Mouse (Mus musculus): Measurements from ENCODE around the gene Sgsm3.

Gene Sgsm3

DNA sequence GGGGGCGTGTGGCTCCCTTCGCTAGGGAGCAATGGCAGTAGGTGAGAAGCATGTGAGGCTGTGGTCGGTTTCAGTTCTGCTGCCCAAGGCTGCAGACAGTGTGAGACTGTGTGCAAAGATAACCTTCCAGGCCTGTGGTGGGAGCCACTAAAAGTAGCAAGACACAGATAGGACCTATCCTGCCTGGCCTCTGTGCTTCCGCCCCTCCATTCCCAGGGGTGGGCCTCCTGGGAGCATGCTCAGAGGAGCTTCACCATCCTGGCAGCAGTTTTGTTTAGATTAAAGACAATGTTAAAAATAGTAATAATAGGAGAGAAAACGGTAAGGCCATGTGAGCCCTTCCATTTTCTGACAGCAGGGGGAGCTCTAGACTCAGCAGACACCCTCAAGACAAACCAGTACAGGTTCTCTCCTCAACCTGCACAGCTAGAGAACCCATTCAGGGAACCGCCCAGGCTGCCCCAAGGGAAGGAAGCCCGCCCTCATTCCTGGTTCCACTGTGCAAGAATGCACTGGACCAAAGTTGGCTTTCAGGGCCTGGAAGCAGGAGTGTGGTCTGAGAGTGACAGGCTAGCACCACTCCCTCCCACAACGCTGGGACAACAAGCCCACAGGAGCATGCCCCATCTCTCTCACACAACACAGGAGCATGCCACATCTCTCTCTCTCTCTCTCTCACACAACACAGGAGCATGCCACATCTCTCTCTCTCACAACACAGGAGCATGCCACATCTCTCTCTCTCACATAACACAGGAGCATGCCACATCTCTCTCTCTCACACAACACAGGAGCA, 50.0 kb downstream of the Sgsm3 start:
- peak; percentile 70 for DNase-seq (ENCODE audit: low spot score)

DNA sequence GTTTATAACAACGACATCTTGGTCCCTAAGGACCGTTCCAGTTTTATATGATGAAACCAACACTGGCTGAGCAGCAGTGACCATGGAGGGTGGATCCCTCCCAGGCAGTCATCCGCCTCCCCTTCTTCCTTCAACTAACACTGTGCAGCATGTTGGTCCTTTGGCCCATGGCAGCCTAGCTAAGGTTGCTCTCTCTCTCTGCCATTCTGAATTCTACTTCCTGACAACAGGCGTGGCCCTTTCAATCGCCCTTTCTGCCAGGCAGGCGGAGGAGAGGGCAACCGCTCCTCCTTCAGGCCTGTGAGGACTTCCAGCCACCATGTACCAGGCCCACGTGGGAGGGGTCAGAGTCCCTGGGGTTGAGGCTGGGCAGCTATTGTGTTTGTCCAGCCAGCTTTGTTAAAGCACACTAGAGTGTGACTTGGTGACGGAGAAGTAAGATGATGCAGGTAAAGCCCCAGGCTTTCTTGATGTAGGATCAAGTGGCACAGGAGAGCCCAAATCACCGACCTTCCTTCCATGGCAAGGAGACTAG, 53.4 kb downstream of the Sgsm3 start:
- DNase-seq (ENCODE audit: low spot score): no peak

DNA sequence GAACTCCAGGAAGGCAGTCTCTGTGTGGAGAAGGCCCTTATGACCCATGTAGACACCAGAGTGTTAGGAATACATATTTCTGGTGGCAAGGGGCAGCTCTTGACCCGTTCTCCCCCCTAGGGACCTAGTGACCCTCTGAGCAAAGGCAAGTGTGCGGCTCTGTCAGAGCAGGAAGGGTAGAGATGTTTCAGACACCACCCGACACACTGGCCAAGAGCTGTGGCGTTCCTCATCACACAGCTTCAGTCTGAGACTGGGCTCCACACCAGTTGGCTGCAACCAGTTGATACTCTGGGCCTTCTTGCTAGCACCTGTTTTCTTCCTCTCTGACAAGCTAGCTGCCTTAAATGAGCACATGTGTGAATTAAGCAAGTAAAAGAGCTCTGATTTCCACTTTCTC, 54.0 kb downstream of the Sgsm3 start:
- no peak for DNase-seq (ENCODE audit: low spot score)

DNA sequence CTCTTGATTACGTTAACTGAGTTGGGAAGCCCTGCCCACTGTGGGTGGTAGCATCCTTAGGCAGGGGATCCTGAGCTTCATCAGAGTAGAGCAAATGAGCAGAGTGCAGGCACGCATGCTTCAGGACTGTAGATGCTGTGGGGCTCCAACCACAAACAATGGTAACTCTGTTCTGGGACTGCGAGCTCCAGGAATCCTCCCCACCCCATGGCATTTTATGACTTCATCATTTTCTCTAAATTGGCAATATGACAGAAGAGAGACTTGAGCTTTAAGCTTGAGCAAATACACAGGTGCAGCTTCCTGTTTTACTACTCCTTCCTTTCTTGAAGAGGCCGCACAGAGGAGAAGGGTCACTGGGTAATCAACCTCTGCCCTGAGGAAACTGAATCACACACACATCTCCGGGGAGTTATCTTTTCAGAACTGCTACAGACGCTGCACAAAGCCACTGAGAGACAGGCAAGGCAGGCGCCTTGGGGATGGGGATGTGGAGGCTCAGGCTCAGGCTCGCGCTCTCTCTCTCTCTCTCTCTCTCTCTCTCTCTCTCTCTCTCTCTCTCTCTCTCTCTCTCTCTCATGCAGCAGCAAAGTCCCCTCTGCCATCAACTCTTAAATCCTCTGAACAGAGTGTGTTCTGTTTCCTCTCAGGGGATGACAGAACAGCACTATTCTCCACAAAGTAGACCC, 55.5 kb downstream of the Sgsm3 start:
- no peak for DNase-seq (ENCODE audit: low spot score)

DNA sequence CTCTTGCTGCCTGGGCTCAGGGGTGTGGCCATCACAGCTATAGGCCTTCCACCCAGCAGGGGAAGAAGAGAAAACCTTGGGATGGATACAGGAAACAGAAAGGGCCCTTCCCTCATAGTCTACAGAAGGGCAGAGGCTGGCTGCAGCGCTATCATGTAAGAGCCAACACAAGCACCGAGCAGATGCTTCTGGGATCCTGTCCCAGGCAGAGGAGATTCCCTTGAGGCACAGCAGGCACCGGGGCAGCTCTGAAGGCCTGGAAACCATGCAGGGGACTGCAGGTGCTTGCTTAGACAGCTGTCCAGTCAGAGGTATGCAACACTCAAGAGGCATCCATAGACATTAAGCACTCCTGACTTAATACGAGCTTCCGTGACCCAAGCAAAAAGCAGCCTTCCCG, 56.6 kb downstream of the Sgsm3 start:
- DNase-seq (ENCODE audit: low spot score): no peak

DNA sequence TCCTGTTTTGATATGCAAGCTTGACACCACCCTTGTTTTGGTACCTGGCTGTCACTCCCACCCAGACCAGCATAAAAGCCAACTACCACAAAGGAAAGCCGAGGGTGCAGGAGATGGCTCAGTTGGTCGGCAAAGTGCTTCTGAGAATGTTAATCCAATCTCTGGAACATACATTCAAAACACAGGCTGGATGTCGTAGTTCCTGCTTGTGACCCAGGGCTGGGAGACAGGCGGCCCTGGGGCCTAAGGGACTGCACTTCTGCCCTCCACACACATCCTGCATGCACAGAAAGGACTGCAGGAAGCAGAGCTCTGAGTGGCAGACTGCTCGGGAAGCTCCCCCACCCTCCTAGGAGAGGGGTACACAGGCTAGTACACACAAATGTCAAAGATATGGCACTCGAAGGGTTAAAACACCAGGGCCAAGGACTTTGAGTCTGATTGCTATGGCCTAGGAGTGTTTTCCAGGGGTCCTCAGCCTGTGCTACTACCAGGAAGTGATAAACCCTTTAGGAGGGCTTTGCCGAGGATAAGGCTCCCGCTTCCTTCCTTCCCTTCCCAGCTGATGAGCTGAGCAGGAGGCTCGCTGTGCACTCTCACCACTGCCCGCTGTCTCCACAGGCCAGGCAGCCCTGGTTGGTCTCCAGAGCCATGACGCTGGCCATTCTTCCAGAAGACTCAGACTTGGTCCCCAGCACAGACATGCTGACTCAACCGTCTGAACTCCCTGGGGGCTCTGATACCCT, 58.0 kb downstream of the Sgsm3 start:
- no peak for DNase-seq (ENCODE audit: low spot score)

DNA sequence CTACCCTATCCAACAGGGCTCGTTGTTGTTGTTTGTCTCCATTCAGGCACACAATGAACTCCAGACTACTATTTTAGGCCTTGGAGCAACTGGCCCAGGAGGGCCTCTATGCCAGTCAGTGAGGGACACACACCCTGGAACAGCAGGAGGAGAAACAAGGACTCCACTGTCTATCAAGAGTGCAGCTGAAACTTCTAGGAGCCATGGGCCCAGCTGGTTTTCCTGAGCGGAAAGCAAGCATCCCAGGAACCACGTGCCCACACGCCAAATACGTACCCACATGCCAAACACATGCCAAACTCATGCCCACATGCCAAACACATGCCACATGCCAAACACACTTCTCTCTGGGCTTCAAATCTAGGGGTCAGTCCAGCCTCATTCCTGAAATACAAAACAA, 60.9 kb downstream of the Sgsm3 start:
- DNase-seq (ENCODE audit: low spot score): no peak

DNA sequence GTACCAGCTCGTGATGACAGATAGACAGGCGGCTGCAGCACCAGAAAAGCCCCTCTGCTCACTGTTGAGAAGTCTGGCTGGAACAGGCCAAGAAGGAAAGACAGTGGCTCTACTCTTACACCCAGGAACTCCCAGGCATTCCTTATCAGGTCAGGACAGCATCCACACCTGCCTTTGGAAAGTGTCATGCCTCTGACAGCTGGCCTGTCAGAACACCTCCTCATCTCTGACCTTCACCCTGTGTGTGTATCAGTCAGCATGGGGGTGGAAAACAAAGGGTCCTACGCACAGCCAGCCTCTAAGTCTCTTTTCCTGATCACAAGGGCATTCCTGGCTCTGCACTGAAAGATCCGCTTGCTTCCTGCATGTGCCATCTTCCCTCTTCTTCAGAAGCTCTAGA, 64.2 kb downstream of the Sgsm3 start:
- no peak for DNase-seq (ENCODE audit: low spot score)

DNA sequence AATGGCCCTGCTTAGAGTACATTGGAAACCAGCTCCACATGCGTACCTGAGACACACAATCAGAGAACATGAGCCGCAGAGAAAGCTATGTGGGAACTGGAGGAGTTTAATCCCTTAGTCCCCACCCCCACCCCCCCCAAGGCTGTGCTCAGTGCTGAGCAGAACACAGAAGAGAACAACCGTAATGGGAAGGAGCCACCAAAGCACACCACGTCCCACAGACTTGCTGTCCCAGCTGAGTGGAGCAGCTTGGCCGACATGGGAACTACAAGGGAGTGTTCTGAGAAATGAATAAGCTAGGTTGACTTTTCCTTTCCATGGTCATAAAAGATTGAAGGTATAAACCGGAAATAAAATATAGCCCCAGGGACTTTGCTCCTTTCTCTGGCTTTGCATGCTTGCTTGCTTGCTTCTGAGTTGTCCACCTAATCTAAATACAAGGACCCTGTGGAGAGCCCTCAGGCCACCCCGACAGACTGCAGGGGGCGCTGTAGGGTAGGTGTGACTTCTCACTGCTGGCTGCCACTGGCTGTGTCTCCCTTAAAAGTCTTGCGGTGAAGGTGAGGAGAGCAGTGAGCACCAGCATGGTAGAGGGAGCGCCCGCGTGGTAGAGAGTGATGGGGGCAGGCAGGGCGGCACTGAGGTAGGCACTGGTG, 64.8 kb downstream of the Sgsm3 start:
- peak; percentile 17 for DNase-seq (ENCODE audit: low spot score)

DNA sequence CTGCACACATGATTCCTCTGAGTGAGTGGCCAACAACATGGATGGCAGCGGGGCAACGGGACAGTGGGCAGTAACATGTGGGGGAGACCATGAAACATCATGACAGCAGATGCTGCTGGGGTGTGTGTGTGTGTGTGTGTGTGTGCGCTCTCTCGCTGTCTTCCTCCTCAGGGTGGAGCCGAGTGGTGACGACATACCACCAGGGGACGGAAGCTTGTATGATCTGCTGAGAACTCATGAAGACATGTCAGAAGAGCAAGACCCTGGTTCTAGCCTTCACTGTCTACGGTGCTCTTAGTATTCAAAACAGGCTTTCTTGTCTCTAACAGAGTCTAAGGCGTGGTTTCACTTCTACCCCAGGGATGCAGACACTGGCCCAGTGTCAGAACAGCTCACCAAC, 66.9 kb downstream of the Sgsm3 start:
- DNase-seq (ENCODE audit: low spot score): peak; percentile 24

DNA sequence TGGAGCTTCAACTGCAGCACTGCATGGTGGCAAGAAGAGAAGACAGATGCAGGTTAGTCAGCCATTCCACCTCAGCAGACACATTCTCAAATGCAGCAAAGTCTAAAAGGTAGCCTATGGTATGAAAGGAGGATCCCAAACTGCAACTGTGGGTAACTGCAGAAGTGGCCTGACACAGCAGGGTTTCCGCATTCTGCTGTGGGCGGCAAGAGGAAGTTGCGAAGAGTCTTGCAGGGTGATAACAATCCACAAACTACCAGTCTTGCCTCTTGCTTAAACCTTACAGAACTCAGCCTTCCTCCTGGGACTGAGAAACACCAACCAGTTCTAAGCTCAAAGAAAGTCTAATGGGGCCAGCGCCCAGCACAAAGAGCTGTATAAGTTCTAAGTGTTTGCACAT, 67.8 kb downstream of the Sgsm3 start:
- DNase-seq (ENCODE audit: low spot score): peak; percentile 10

DNA sequence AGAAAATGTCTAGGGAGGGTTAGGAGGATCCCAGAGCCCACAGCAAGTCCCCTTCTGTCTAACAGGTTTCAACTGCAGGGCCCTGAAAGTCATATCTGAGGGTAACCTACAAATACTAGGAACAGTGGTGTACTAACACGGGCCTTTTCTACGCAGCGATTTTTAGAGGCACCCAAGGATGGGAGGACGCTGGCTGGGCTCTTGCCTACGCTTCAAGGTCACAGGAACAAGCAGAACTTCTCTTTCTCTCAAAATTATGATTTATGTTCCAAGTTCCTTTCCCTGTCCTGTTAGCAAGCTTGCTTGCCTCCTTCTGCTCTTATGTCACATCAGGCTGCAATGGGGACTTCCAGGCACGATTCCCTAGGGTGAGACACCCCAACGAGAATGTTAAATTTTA, 68.5 kb downstream of the Sgsm3 start:
- DNase-seq (ENCODE audit: low spot score): no peak

DNA sequence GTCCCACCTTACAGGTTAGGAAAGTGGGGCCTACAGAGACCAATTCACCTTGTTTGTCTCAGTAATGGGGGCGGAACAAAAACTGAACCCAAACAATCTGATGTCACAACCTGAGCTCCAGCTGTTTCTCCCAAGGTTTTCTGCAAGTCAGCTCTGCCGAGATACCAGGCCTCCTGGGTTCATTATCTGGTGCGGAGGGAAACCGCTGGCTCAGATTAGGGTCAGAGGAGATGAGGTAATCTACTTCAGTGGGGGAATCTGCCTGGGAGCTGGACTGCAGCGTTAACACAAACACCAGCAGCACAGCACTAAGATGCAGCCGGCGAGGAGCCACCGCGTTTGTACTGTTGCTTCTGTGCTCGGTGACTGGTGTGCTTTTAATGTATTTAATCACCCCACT, 69.9 kb downstream of the Sgsm3 start:
- DNase-seq (ENCODE audit: low spot score): no peak

DNA sequence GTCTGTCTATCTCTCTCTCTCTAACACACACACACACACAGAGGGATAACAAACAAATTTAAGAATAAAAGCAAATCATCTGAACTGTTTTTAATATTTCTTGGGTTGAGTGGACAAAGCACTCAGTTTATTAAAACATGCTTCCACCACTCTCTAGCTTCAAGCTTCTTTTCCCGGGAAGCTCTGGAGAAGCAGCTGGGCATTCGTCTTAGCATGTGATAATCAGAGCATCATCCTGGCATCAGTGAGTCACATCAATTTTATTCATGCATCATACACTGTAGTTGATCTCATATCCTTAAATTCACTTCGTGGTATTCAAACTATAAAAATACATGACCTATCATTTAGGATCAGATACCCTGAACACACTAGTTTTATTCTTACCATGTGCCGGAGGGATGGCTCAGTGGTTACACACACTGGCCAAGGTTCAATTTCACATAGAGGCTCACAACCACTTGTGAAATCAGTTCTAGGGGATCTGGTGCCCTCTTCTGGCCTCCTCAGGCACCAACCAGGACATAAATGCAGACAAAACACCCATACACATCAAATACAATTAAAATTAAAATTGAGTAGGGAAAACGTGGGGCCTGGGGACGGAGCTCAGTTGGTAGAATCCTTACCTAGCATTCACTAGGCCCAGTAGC, 72.0 kb downstream of the Sgsm3 start:
- no peak for DNase-seq (ENCODE audit: low spot score)

DNA sequence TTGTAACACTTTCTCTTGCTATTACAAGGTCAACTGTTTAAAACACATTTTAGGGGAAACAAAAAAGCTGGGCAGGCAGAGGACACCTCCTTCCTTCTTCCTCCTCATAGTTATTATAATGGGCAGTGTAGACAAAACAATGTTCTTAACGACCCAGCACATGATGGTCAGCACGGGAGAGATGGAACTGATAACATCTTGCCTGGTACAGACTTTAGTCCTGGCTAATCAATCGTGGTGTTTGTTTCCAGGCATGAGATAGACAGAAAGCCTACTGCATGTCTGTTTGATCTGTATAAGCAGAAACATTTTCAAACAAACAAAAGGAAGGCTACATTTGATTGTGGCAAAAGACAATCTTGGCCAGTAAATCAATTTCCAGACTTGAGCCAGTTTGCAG, 72.9 kb downstream of the Sgsm3 start:
- no peak for DNase-seq (ENCODE audit: low spot score)

DNA sequence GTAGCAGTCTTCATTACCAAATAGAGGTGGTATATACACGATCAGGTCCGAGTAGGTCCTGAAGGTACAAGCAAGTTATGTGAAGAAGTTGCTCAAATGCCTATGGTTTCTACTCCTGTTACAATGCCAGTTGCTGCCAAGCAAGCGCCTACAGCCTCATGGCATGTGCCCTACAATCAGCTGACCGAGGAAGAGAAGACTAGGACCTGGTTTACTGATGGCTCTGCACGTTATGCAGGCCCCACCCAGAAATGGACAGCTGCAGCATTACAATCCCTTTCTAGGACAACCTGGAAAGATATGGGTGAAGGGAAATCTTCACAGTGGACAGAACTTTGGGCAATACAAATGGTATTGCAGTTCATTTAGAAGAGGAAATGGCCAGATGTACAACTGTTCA, 74.9 kb downstream of the Sgsm3 start:
- no peak for DNase-seq (ENCODE audit: low spot score)

DNA sequence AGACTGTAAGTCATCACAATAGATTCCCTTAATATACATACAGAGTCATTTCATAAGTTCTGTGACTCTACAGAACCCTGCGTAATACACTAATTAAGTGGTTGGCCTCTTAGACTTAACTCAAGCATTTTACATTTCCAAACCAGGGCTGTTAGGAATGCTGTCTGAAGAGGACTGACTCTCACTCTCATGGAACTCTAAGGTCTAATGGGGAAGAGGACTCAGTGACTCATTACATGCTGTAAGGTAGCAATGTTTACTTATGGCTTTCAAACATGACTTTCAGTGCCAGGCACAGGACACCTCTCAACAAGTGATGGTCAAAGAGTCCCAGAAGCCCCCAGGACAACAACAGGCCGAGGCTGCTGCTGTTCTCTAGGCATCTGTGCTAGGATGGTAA, 77.9 kb downstream of the Sgsm3 start:
- DNase-seq (ENCODE audit: low spot score): no peak

DNA sequence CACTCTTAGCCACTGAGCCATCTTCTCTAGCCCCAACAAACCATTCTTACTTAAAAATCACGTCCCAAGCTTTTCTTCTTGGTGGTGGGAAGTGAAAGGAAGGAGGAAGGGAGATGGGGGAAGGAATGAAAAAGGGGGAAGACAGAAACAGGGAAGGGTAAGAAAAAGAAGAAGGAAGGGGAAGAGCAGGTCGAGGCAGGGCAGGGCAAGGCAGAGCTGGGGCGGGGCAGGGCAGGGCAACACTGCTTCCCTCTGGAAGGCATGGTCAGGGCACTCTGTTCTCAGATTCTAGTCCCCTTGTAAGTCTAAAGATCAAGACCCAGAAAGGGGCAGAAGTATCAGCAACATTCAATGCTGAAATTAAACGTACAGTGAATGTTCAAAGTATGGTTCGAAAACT, 80.2 kb downstream of the Sgsm3 start:
- no peak for DNase-seq (ENCODE audit: low spot score)

DNA sequence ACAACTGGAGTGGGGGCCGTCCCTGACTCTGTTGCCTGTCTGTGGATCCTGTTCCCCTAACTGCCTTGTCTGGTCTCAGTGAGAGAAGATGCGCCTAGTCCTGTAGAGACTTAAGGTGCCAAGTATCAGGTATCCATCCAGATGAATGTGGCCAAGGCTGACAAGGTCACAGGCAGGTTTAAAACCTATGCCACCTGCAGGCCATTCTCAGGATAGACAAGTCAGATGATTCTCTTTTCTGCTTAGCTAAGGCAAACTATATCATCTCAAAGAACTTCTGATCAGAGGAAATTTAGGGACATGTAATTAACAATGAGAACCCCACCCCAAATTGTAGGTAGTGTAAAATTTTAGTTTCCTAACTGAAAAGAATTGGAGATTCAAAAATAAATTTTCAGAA, 83.4 kb downstream of the Sgsm3 start:
- DNase-seq (ENCODE audit: low spot score): no peak

Data from spleen, adult 12 weeks (tissue).